Mouse (Mus musculus): ENCODE measurements around the gene Prdm11. TPM values are rescaled to one million over a fixed set of nuclear protein-coding genes. Genes with fewer than 3 reads are reported as not detected.

Prdm11 gene
- polyA plus RNA-seq, 1 experiment from 2014 or later, result 3.2 TPM

DNA sequence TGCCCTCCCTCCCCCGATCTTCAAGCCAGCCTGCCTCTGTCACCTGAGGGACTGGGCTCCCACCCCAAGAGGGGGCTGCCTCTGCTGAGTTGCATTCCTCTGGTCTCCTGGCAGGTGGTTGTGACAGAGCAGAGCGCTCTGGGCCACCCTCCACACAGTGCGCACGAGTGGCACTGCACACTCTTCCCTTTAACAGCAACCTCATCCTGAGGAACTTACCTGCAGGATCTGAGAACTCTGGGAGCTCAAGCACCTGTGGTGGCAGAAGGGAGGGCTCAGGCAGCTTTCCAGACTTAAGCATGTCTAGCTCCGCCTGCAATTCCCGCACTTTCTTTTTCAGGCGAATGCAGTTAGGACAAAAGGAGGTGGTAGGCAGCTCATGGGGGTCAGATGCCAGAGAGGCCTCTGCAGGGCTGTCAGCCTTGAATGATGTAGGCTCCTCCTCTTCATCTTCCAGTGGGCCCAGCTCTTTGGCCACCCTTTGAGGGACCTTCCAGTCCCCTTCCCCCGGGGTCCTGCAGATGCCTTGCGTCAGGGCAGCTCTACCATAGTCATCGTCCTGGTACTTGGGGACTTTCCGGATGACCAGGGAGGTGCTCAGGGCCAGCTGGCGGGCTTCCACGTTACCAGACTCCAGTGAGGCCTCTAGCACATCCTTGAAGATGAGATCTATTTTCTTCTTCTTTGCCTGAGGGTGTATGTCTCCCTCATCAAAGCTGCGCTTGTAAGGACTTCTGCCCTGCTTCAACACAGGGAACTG lies 70.8 kb downstream of the Prdm11 start:
- H3K9ac ChIP-seq (replicated peaks), result no peak overlapping the region
- WGBS, result 73% methylated on average over 14 of the region's 14 CpGs
- no peaks in the 10 kb centered on the region for H3K27me3 ChIP-seq (replicated peaks)
- H3K4me2 ChIP-seq, result no peak overlapping the region
- no peak overlapping the region for H3K27ac ChIP-seq (replicated peaks)
- no peaks in the 10 kb centered on the region for H3K4me1 ChIP-seq
- H3K4me3 ChIP-seq (replicated peaks), result no peak overlapping the region
- H3K9me3 ChIP-seq (replicated peaks), result no peaks in the 10 kb centered on the region
- H3K36me3 ChIP-seq, result peaks cover 55% of the 10 kb centered on the region
- no peak for ATAC-seq (ENCODE audit: low FRiP score)

GRCm38 (mm10) chr2:92973646-92974045 lies 72.3 kb downstream of the Prdm11 start:
- Histone ChIP-seq H3K4me3 (replicated peaks) (no peak overlapping the region), H3K27ac (replicated peaks) (no peak overlapping the region), H3K27me3 (replicated peaks) (no peaks in the 10 kb centered on the region), H3K4me2 (no peak overlapping the region), H3K9me3 (replicated peaks) (no peaks in the 10 kb centered on the region), H3K4me1 (no peaks in the 10 kb centered on the region), H3K9ac (replicated peaks) (no peak overlapping the region), H3K36me3 (peaks cover 39% of the 10 kb centered on the region)
- 97% methylated on average over 20 of the region's 20 CpGs for WGBS
- no peak for ATAC-seq (ENCODE audit: low FRiP score)

DNA sequence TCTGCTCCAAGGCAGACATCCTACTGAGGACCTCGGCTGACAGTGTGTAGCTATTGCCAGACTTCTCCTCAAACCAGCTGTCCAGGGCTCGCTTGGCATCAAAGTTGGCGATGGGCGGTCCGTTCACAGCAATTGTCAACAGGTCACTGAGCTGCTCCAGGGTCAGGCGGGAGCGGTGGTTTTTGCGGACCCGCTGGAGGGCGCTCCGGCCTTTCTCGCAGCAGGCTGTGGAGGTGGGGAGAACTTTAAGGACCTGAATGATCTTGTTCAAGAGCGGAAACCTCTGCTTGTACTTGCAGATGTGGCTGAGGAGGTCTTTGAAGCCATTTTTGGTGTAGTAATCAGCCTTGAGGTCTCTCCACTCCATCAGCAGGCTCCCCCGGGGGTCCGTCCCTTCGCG lies 73.9 kb downstream of the Prdm11 start:
- no peak for ATAC-seq (ENCODE audit: low FRiP score)
- no peak overlapping the region for H3K4me2 ChIP-seq
- no peak overlapping the region for H3K9ac ChIP-seq (replicated peaks)
- peaks cover 7% of the 10 kb centered on the region for H3K4me1 ChIP-seq
- H3K36me3 ChIP-seq, result peaks cover 39% of the 10 kb centered on the region
- 92% methylated on average over 17 of the region's 17 CpGs for WGBS
- no peak overlapping the region for H3K4me3 ChIP-seq (replicated peaks)
- H3K9me3 ChIP-seq (replicated peaks), result no peaks in the 10 kb centered on the region
- H3K27ac ChIP-seq (replicated peaks), result no peak overlapping the region
- no peaks in the 10 kb centered on the region for H3K27me3 ChIP-seq (replicated peaks)

GRCm38 (mm10) chr2:92971536-92971935 lies 74.4 kb downstream of the Prdm11 start:
- Histone ChIP-seq H3K4me1 (peaks cover 11% of the 10 kb centered on the region), H3K27me3 (replicated peaks) (no peaks in the 10 kb centered on the region), H3K4me2 (no peak overlapping the region), H3K4me3 (replicated peaks) (no peak overlapping the region), H3K9me3 (replicated peaks) (no peaks in the 10 kb centered on the region), H3K9ac (replicated peaks) (no peak overlapping the region), H3K27ac (replicated peaks) (no peak overlapping the region), H3K36me3 (peaks cover 38% of the 10 kb centered on the region)
- no peak for ATAC-seq (ENCODE audit: low FRiP score)
- WGBS, result 93% methylated on average over 8 of the region's 8 CpGs

GRCm38 (mm10) chr2:92971069-92971468 lies 74.9 kb downstream of the Prdm11 start:
- H3K9me3 ChIP-seq (replicated peaks), result no peaks in the 10 kb centered on the region
- peaks cover 14% of the 10 kb centered on the region for H3K4me1 ChIP-seq
- H3K4me2 ChIP-seq, result no peak overlapping the region
- WGBS, result 77% methylated on average over 9 of the region's 9 CpGs
- H3K27ac ChIP-seq (replicated peaks), result no peak overlapping the region
- no peak for ATAC-seq (ENCODE audit: low FRiP score)
- no peak overlapping the region for H3K9ac ChIP-seq (replicated peaks)
- no peaks in the 10 kb centered on the region for H3K27me3 ChIP-seq (replicated peaks)
- H3K4me3 ChIP-seq (replicated peaks), result no peak overlapping the region
- peaks cover 37% of the 10 kb centered on the region for H3K36me3 ChIP-seq

DNA sequence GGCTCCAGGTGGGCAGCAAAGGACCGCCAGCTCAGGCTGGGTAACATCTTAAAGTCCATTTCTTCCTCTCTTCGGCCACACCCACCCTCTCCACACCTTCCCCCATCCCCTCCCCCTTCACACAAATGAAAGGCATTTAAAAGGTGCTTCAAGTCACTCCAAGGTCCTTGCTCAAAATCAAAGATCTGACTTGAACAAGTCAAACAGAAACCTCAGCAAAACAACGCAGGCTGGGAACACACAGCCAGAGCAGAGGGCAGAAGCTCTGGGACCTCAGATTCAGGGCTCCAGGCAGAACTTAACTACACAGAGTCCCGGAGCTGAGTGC lies 78.2 kb downstream of the Prdm11 start:
- whole genome bisulfite sequencing, result 53% methylated on average over 4 of the region's 4 CpGs
- H3K27ac ChIP-seq (replicated peaks), result no peak overlapping the region
- H3K4me1 ChIP-seq, result peaks cover 14% of the 10 kb centered on the region
- H3K27me3 ChIP-seq (replicated peaks), result no peaks in the 10 kb centered on the region
- no peak overlapping the region for H3K4me2 ChIP-seq
- peaks cover 12% of the 10 kb centered on the region for H3K36me3 ChIP-seq
- ATAC-seq (ENCODE audit: low FRiP score), result no peak
- no peak overlapping the region for H3K9ac ChIP-seq (replicated peaks)
- H3K4me3 ChIP-seq (replicated peaks), result no peak overlapping the region
- H3K9me3 ChIP-seq (replicated peaks), result no peaks in the 10 kb centered on the region

- Histone ChIP-seq H3K4me1 (peaks cover 14% of the 10 kb centered on the region), H3K27ac (replicated peaks) (no peak overlapping the region), H3K9ac (replicated peaks) (no peak overlapping the region), H3K9me3 (replicated peaks) (no peaks in the 10 kb centered on the region), H3K36me3 (peaks cover 7% of the 10 kb centered on the region), H3K4me3 (replicated peaks) (no peak overlapping the region), H3K4me2 (no peak overlapping the region), H3K27me3 (replicated peaks) (no peaks in the 10 kb centered on the region)
- 25% methylated on average over 10 of the region's 10 CpGs for WGBS
- peak; percentile 56; the same call in 1 of the 2 replicates for ATAC-seq (ENCODE audit: low FRiP score)
These were observed 78.7 kb downstream of the Prdm11 start for GRCm38 (mm10) chr2:92967032-92967838.

GRCm38 (mm10) chr2:92966257-92966656 lies 79.7 kb downstream of the Prdm11 start:
- H3K9me3 ChIP-seq (replicated peaks), result no peaks in the 10 kb centered on the region
- no peak overlapping the region for H3K4me3 ChIP-seq (replicated peaks)
- no peak overlapping the region for H3K27ac ChIP-seq (replicated peaks)
- H3K4me2 ChIP-seq, result no peak overlapping the region
- no peaks in the 10 kb centered on the region for H3K27me3 ChIP-seq (replicated peaks)
- no peaks in the 10 kb centered on the region for H3K36me3 ChIP-seq
- peaks cover 14% of the 10 kb centered on the region for H3K4me1 ChIP-seq
- ATAC-seq (ENCODE audit: low FRiP score), result no peak; the same call in 1 of the 2 replicates
- no peak overlapping the region for H3K9ac ChIP-seq (replicated peaks)
- WGBS, result 61% methylated on average over 8 of the region's 8 CpGs

DNA sequence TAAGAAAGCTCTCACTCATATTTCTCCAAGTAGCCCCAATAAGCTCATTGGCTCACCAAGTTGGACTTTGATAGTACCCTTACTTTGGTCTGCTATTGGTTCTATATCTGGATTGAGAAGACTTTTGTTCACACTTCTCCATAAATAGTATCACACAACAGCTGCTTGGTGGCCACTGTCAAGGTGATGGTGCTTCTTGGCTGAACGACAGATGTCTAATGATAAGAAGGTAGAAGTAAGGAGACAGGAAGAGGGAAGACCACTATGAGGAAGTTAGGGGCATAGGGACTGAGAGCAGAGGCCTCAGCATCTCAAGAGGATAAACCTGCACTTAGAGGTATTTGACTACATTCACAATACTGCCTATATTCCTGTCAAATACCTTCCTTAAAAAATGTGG lies 81.6 kb downstream of the Prdm11 start:
- H3K4me2 ChIP-seq, result no peak overlapping the region
- no peak overlapping the region for H3K9ac ChIP-seq (replicated peaks)
- no peak overlapping the region for H3K4me3 ChIP-seq (replicated peaks)
- H3K36me3 ChIP-seq, result no peaks in the 10 kb centered on the region
- no peak for ATAC-seq (ENCODE audit: low FRiP score)
- no peaks in the 10 kb centered on the region for H3K9me3 ChIP-seq (replicated peaks)
- H3K4me1 ChIP-seq, result peaks cover 14% of the 10 kb centered on the region
- H3K27ac ChIP-seq (replicated peaks), result no peak overlapping the region
- H3K27me3 ChIP-seq (replicated peaks), result no peaks in the 10 kb centered on the region
- 84% methylated on average over 1 of the region's 1 CpGs for whole genome bisulfite sequencing

DNA sequence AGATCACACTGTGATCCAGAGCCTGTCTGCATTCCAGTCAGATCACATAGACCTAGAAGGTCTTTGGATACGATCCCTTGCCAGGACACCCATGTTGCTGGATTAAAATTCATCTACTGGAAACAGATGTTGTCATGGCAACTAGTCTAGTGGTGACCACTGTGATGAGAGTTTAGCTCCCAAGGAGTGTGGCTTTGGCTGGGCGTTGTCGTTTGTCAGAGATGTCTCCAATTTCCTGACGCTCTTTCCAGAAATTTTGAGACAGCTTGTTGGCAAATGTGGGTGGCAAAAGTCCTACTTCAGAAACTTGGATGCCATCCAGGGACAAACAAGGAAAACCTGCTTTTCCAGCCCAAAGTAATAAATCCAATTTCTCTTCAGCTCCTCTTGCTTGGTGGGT lies 87.3 kb downstream of the Prdm11 start:
- ATAC-seq (ENCODE audit: low FRiP score), result no peak
- H3K27me3 ChIP-seq (replicated peaks), result peaks cover 9% of the 10 kb centered on the region; the same call in 1 of the 2 replicates
- H3K4me1 ChIP-seq, result no peaks in the 10 kb centered on the region
- H3K9ac ChIP-seq (replicated peaks), result no peak overlapping the region
- H3K36me3 ChIP-seq, result no peaks in the 10 kb centered on the region
- WGBS, result 81% methylated on average over 4 of the region's 4 CpGs
- no peak overlapping the region for H3K4me2 ChIP-seq
- no peaks in the 10 kb centered on the region for H3K9me3 ChIP-seq (replicated peaks)
- H3K4me3 ChIP-seq (replicated peaks), result no peak overlapping the region
- H3K27ac ChIP-seq (replicated peaks), result no peak overlapping the region

DNA sequence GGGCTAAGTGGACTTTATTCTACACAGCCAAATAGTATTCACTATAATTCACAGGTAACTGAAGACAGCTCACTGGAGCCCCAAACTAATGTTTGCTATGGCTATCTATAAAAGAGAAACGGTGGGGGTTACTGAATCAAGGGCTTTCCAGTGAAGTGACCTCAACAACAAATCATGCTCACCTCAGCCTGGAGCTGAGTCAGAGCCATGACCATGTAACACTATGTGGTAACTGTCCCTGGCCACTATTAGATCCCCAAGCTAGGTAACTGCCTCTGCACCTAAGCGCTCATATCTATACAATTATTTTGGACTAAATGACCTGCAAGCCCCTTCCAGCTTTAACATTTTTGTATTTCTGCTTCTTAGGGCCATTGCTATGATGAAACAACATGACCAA lies 89.0 kb downstream of the Prdm11 start:
- WGBS, result 91% methylated on average over 2 of the region's 2 CpGs
- Histone ChIP-seq H3K27me3 (replicated peaks) (peaks cover 9% of the 10 kb centered on the region), H3K4me2 (no peak overlapping the region), H3K27ac (replicated peaks) (no peak overlapping the region), H3K4me1 (no peaks in the 10 kb centered on the region), H3K36me3 (0 out of 2 replicates have a peak, but pooled peaks cover 2% of the 10 kb centered on the region), H3K9ac (replicated peaks) (no peak overlapping the region), H3K9me3 (replicated peaks) (no peaks in the 10 kb centered on the region), H3K4me3 (replicated peaks) (no peak overlapping the region)
- ATAC-seq (ENCODE audit: low FRiP score), result no peak

Data from neural tube, embryonic 15.5 days (tissue).